Mouse (Mus musculus) neutrophil, adult 65 days (primary cell): ENCODE data around the gene Rnf148. TPM values are rescaled to one million over a fixed set of nuclear protein-coding genes. Genes with fewer than 3 reads are reported as not detected.

Experiments used
- total RNA-seq: library from RNA; stranded (reverse); gene quantifications from 2 replicates; pipeline ENCODE4 v1.2.4, GENCODE M21; 2023

The Rnf148 gene
- not detected in 2 replicates for total RNA-seq

DNA sequence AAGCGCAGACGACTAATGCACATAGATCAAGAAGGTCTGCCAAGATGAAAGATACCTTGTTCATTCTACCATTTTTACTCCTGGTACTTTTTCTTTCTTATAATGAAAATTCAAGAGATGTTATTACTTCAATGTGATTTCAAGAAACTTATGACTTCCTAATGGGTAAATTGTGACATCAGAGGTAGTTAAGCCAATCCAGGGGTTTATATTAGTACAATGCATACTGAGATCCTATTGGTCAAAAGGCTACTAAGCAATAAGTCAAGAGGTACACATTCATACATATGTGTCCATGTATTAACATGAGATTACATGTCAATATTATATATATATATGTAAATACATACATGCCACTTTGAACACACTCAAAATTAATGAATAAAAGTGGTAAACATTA, at the start of gene Rnf148:
Gene Rnf148 (minus strand): TSS at position 101 of the 400 bp plus-strand sequence.

DNA sequence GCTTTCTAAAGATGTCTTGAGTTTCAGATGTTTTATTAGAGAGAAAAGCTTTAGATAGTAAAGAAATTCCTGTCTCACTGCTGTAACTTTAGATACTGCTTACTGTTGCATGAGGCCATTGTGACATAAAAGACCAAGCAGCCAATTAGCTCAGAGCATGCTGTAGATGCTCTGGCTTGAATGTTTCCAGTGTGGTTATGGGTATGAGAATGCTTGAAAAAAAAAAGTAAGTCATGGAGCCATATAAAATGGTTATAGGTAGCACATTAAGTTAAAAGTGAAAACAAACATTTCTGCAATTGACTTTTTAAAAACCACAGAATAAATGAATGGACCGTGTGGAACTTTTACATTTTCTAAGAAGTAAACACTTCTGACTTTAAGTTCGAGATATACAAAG, 4.7 kb downstream of the Rnf148 start, which contains the start of gene Rnf133:
Gene Rnf133 (minus strand): TSS at position 101 of the 400 bp plus-strand sequence.

Other genes starting within 250 kb of the Rnf148 start
- gene Rnf133, start 4.8 kb downstream of the Rnf148 start, total RNA-seq: not detected in 2 replicates
- 0.14 TPM in 1 of 2 replicates, not detected in the other for gene Cadps2, start 184.3 kb upstream of the Rnf148 start, total RNA-seq